Mouse (Mus musculus): ENCODE data around the gene Dhdds. TPM values are rescaled to one million over a fixed set of nuclear protein-coding genes. Genes with fewer than 3 reads are reported as not detected.
"Not testable (repeated sequence)": the region's sequence is repeated elsewhere in the genome, so short reads cannot be mapped to it uniquely, and the experiment has no call there.

Gene Dhdds
- polyA plus RNA-seq, 1 experiment from 2014 or later = 44.2 TPM

GRCm38 (mm10) chr4:133988289-133988688 is 12.4 kb downstream of the Dhdds start:
- not testable (repeated sequence) for H3K4me3 ChIP-seq (ENCODE audit: low read length); ATAC-seq (ENCODE audit: low read depth)

DNA sequence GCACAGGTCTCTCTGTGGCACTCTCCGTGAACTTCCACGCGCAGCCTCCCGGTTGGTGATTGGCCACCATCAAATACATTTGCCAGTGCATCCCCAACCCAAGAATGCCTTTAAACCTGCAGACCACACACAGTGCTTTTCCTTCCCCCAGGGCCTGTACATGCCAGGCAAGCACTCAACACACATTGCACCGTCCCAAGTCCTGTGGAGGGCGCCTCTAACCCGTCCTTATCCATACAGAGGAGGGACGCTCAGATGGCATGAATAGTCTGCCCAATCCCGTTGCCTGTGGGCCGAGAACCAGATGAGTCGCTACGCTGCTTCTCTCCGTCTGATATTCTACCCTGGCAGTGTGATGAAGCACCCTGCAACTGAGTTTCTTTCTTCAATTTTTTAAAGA is 17.8 kb downstream of the Dhdds start:
- 80% methylated on average over 13 of the region's 13 CpGs for WGBS
- Histone ChIP-seq H3K4me2 (ENCODE audit: low read depth, low read length) (no peak overlapping the region), H3K4me1 (replicated peaks; ENCODE audit: control insufficient read depth, insufficient read depth, low read length) (no peaks in the 10 kb centered on the region), H3K9ac (ENCODE audit: low read length) (no peak overlapping the region), H3K36me3 (ENCODE audit: control insufficient read depth, insufficient read depth, low read length) (peaks cover 18% of the 10 kb centered on the region), H3K9me3 (ENCODE audit: control insufficient read depth, low read length) (no peaks in the 10 kb centered on the region), H3K27me3 (ENCODE audit: control insufficient read depth, insufficient read depth, low read depth, low read length) (no peaks in the 10 kb centered on the region), H3K27ac (ENCODE audit: low read length) (no peak overlapping the region), H3K4me3 (ENCODE audit: low read length) (no peak overlapping the region)
- ATAC-seq (ENCODE audit: low read depth) = no peak

More at GRCm38 (mm10) chr4:133988289-133988688, 12.4 kb downstream of the Dhdds start:
- peaks cover 30% of the 10 kb centered on the region for H3K36me3 ChIP-seq (ENCODE audit: control insufficient read depth, insufficient read depth, low read length)
- not testable (repeated sequence) for H3K4me1 ChIP-seq (replicated peaks; ENCODE audit: control insufficient read depth, insufficient read depth, low read length); H3K9me3 ChIP-seq (ENCODE audit: control insufficient read depth, low read length); H3K9ac ChIP-seq (ENCODE audit: low read length); H3K27ac ChIP-seq (ENCODE audit: low read length); H3K4me2 ChIP-seq (ENCODE audit: low read depth, low read length); H3K27me3 ChIP-seq (ENCODE audit: control insufficient read depth, insufficient read depth, low read depth, low read length)
- 88% methylated on average over 7 of the region's 8 CpGs for WGBS

GRCm38 (mm10) chr4:133980496-133980895 is 20.2 kb downstream of the Dhdds start:
- Histone ChIP-seq H3K4me2 (ENCODE audit: low read depth, low read length) (no peak overlapping the region), H3K4me3 (ENCODE audit: low read length) (no peak overlapping the region), H3K27me3 (ENCODE audit: control insufficient read depth, insufficient read depth, low read depth, low read length) (no peaks in the 10 kb centered on the region), H3K27ac (ENCODE audit: low read length) (no peak overlapping the region), H3K9me3 (ENCODE audit: control insufficient read depth, low read length) (no peaks in the 10 kb centered on the region), H3K9ac (ENCODE audit: low read length) (no peak overlapping the region), H3K4me1 (replicated peaks; ENCODE audit: control insufficient read depth, insufficient read depth, low read length) (no peaks in the 10 kb centered on the region), H3K36me3 (ENCODE audit: control insufficient read depth, insufficient read depth, low read length) (peaks cover 12% of the 10 kb centered on the region)
- WGBS = 72% methylated on average over 5 of the region's 5 CpGs
- ATAC-seq (ENCODE audit: low read depth) = no peak

GRCm38 (mm10) chr4:133978021-133978711 is 22.6 kb downstream of the Dhdds start:
- Histone ChIP-seq H3K27ac (ENCODE audit: low read length) (no peak overlapping the region), H3K9me3 (ENCODE audit: control insufficient read depth, low read length) (no peaks in the 10 kb centered on the region), H3K9ac (ENCODE audit: low read length) (no peak overlapping the region), H3K27me3 (ENCODE audit: control insufficient read depth, insufficient read depth, low read depth, low read length) (no peaks in the 10 kb centered on the region), H3K4me1 (replicated peaks; ENCODE audit: control insufficient read depth, insufficient read depth, low read length) (no peaks in the 10 kb centered on the region), H3K4me2 (ENCODE audit: low read depth, low read length) (no peak overlapping the region), H3K36me3 (ENCODE audit: control insufficient read depth, insufficient read depth, low read length) (peaks cover 12% of the 10 kb centered on the region), H3K4me3 (ENCODE audit: low read length) (no peak overlapping the region)
- 90% methylated on average over 10 of the region's 10 CpGs for WGBS
- no peak for ATAC-seq (ENCODE audit: low read depth)

DNA sequence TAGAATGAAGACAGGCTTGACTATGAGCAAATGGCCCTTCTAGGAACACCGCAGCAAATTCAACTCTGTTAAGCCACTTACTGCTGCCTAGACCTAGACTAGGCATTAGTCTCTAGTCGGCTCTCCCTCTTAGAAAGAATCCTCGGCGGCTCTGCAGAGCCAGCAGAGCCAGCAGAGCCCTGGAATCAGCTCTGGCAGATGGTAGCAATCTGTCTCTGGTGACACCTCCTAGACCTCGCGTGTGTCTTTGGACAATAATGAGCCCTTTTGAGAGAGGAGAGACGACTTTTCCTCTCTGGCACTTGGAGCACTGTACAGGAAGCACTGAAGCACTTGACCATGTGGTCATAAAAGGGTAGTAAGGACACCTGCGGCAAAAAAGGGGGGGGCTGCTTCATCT is 29.0 kb downstream of the Dhdds start:
- Histone ChIP-seq H3K36me3 (ENCODE audit: control insufficient read depth, insufficient read depth, low read length) (peaks cover 3% of the 10 kb centered on the region), H3K4me3 (ENCODE audit: low read length) (no peak overlapping the region), H3K4me2 (ENCODE audit: low read depth, low read length) (no peak overlapping the region), H3K27me3 (ENCODE audit: control insufficient read depth, insufficient read depth, low read depth, low read length) (no peaks in the 10 kb centered on the region), H3K27ac (ENCODE audit: low read length) (no peak overlapping the region), H3K9me3 (ENCODE audit: control insufficient read depth, low read length) (no peaks in the 10 kb centered on the region), H3K4me1 (replicated peaks; ENCODE audit: control insufficient read depth, insufficient read depth, low read length) (peaks cover 7% of the 10 kb centered on the region), H3K9ac (ENCODE audit: low read length) (no peak overlapping the region)
- 65% methylated on average over 8 of the region's 8 CpGs for WGBS
- no peak for ATAC-seq (ENCODE audit: low read depth)

- peaks cover 11% of the 10 kb centered on the region for H3K36me3 ChIP-seq (ENCODE audit: control insufficient read depth, insufficient read depth, low read length)
- H3K27me3 ChIP-seq (ENCODE audit: control insufficient read depth, insufficient read depth, low read depth, low read length) = no peaks in the 10 kb centered on the region
- H3K9me3 ChIP-seq (ENCODE audit: control insufficient read depth, low read length) = no peaks in the 10 kb centered on the region
- H3K9ac ChIP-seq (ENCODE audit: low read length) = no peak overlapping the region
- 83% methylated on average over 13 of the region's 13 CpGs for WGBS
- no peak overlapping the region for H3K4me3 ChIP-seq (ENCODE audit: low read length)
- H3K4me1 ChIP-seq (replicated peaks; ENCODE audit: control insufficient read depth, insufficient read depth, low read length) = peaks cover 15% of the 10 kb centered on the region
- no peak overlapping the region for H3K4me2 ChIP-seq (ENCODE audit: low read depth, low read length)
- no peak overlapping the region for H3K27ac ChIP-seq (ENCODE audit: low read length)
- ATAC-seq (ENCODE audit: low read depth) = no peak
Measured at GRCm38 (mm10) chr4:133970876-133971275, 29.8 kb downstream of the Dhdds start.

DNA sequence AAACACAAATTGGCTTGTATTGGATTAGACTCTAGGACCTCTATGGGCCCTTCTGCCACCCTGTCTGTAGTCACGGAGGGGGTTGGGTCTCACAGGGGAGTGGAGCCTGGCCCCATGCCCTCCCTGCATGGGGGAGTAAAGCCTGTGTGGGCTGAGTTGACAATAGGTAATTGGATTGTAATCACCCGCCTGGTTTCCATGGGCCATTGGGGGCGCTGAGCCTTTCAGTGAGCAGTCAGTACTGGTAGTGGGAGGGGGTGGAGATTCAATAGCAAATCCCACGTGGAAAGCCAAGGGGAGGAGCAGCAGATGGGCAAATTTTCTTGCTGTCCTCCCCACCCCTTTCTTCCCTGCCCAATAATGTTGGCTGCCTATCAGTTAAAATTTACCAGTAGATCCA is 30.5 kb downstream of the Dhdds start:
- H3K27me3 ChIP-seq (ENCODE audit: control insufficient read depth, insufficient read depth, low read depth, low read length) = no peaks in the 10 kb centered on the region
- H3K27ac ChIP-seq (ENCODE audit: low read length) = no peak overlapping the region
- peaks cover 16% of the 10 kb centered on the region for H3K36me3 ChIP-seq (ENCODE audit: control insufficient read depth, insufficient read depth, low read length)
- no peak overlapping the region for H3K4me2 ChIP-seq (ENCODE audit: low read depth, low read length)
- 48% methylated on average over 4 of the region's 4 CpGs for WGBS
- peaks cover 20% of the 10 kb centered on the region for H3K4me1 ChIP-seq (replicated peaks; ENCODE audit: control insufficient read depth, insufficient read depth, low read length)
- H3K4me3 ChIP-seq (ENCODE audit: low read length) = no peak overlapping the region
- no peaks in the 10 kb centered on the region for H3K9me3 ChIP-seq (ENCODE audit: control insufficient read depth, low read length)
- ATAC-seq (ENCODE audit: low read depth) = no peak
- H3K9ac ChIP-seq (ENCODE audit: low read length) = no peak overlapping the region

GRCm38 (mm10) chr4:133969114-133969770 is 31.5 kb downstream of the Dhdds start:
- H3K27me3 ChIP-seq (ENCODE audit: control insufficient read depth, insufficient read depth, low read depth, low read length) = no peaks in the 10 kb centered on the region
- no peak overlapping the region; the same call in 1 of the 2 replicates for H3K9ac ChIP-seq (ENCODE audit: low read length)
- H3K4me1 ChIP-seq (replicated peaks; ENCODE audit: control insufficient read depth, insufficient read depth, low read length) = peaks cover 20% of the 10 kb centered on the region
- H3K27ac ChIP-seq (ENCODE audit: low read length) = no peak overlapping the region
- H3K9me3 ChIP-seq (ENCODE audit: control insufficient read depth, low read length) = no peaks in the 10 kb centered on the region
- WGBS = 61% methylated on average over 8 of the region's 8 CpGs
- no peak for ATAC-seq (ENCODE audit: low read depth)
- peak overlapping the region; percentile 80 for H3K4me2 ChIP-seq (ENCODE audit: low read depth, low read length)
- peak overlapping the region; percentile 79 for H3K4me3 ChIP-seq (ENCODE audit: low read length)
- peaks cover 19% of the 10 kb centered on the region for H3K36me3 ChIP-seq (ENCODE audit: control insufficient read depth, insufficient read depth, low read length)

DNA sequence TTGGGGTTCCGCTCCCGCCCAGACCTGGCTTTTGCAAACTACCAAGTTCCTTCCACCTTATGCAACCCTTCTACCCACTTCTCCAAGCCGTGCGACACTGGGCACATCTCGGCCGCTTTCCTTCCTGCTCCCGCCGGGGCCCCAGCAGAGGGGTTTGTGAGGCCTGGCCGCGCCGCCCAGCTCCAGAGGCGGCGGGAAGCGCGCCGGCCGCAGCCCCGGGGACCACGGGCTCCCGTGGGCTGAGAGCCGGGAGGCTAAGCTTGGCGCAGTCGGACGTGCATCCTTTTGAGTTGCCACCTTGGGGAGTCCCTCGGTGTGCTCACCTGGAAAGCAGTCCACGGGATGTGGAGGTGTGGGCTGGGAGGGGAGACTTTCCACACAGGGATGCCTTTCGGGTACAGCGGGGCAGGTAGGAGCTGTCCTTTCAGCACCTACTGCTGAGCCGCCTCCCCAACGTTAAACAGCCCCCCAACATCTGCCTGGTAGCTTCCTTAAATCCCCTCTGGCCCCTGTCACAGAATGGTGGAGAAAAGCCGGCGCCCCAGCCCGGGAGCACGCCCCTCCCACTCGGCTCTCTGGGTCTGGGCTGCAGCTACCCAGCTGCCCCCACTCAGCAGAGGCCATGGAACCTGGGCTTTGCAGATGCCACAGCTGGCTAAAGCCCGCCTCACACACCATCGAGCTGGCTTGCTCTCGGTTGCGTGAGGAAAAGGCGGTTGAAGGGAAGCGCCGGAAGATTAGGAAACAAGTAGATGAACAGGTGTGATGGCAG is 32.4 kb downstream of the Dhdds start, which contains the start of gene Hmgn2:
TSS of gene Hmgn2 (minus strand) at position 501 of the 772 bp plus-strand sequence.
- H3K4me2 ChIP-seq (ENCODE audit: low read depth, low read length) = peak within 1 kb of the TSS; percentile 80
- peak; percentile 72 for ATAC-seq (ENCODE audit: low read depth)
- no peaks in the 10 kb centered on the region for H3K27me3 ChIP-seq (ENCODE audit: control insufficient read depth, insufficient read depth, low read depth, low read length)
- no peaks in the 10 kb centered on the region for H3K9me3 ChIP-seq (ENCODE audit: control insufficient read depth, low read length)
- peak within 1 kb of the TSS; percentile 100 for H3K27ac ChIP-seq (ENCODE audit: low read length)
- 1% methylated on average over 40 of the region's 42 CpGs for WGBS
- H3K4me3 ChIP-seq (ENCODE audit: low read length) = peak within 1 kb of the TSS; percentile 79
- H3K36me3 ChIP-seq (ENCODE audit: control insufficient read depth, insufficient read depth, low read length) = peaks cover 27% of the 10 kb centered on the region
- peak within 1 kb of the TSS; percentile 95 for H3K9ac ChIP-seq (ENCODE audit: low read length)
- H3K4me1 ChIP-seq (replicated peaks; ENCODE audit: control insufficient read depth, insufficient read depth, low read length) = peaks cover 20% of the 10 kb centered on the region
